Mouse (Mus musculus): Measurements from ENCODE around the gene Syt17. TPM values are rescaled to one million over a fixed set of nuclear protein-coding genes. Genes with fewer than 3 reads are reported as not detected.
A peak's percentile ranks its signal among the peaks of the same experiment; 100 is the strongest.

The Syt17 gene
- polyA plus RNA-seq, 1 experiment from 2014 or later, result 8.3 TPM

DNA sequence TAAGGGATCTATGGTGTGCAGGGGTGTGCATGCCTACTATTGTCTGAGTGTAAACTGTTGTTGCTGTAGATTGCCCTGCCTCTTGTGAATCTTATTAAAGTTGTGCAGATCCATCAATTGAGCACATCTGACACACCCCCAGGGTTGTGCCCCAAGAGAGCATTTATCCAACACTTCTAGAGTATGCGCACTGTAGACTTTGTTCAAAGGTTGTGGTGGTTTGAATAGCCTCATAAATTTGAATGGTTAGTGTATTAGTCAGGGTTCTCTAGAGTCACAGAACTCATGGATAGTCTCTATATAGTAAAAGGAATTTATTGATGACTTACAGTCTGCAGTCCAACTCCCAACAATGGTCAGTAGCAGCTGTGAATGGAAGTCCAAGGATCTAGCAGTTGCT lies 24.9 kb upstream of the Syt17 start:
- Histone ChIP-seq H3K27ac (ENCODE audit: low read depth) (no peak overlapping the region), H3K36me3 (ENCODE audit: control insufficient read depth, insufficient read depth, low read length) (no peaks in the 10 kb centered on the region), H3K4me3 (ENCODE audit: low read depth, low read length) (no peak overlapping the region), H3K4me1 (replicated peaks; ENCODE audit: control insufficient read depth, insufficient read depth, low read length) (peaks cover 10% of the 10 kb centered on the region), H3K4me2 (ENCODE audit: low read length) (no peak overlapping the region), H3K27me3 (replicated peaks; ENCODE audit: control insufficient read depth, insufficient read depth, low read length) (no peaks in the 10 kb centered on the region), H3K9me3 (ENCODE audit: control insufficient read depth, low read length) (no peaks in the 10 kb centered on the region), H3K9ac (ENCODE audit: low read length) (no peak overlapping the region)
- 81% methylated on average over 1 of the region's 1 CpGs for WGBS
- DNase-seq (ENCODE audit: low spot score) (no peak), ATAC-seq (replicated peaks; ENCODE audit: low FRiP score, low TSS enrichment, low read depth) (no peak)

DNA sequence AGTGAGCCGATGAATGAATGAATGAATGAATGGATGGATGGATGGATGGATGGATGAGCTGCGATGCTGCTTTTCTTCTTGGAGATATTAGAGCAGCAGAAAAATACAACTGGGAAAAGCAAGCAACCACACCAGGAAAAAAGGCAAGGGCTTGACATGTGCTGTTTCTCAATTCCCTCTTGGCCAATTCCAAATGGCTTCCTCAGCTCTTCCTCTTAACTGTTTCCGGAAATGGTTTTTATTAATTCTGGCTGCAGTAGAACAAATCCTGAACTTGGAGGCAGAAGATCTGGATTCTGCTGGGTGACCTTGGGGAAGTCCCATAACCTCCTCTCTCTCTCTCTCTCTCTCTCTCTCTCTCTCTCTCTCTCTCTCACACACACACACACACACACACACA lies 20.0 kb upstream of the Syt17 start:
- ATAC-seq (replicated peaks; ENCODE audit: low FRiP score, low TSS enrichment, low read depth), result no peak
- H3K27me3 ChIP-seq (replicated peaks; ENCODE audit: control insufficient read depth, insufficient read depth, low read length), result no peaks in the 10 kb centered on the region
- no peaks in the 10 kb centered on the region for H3K36me3 ChIP-seq (ENCODE audit: control insufficient read depth, insufficient read depth, low read length)
- WGBS, result 89% methylated on average over 3 of the region's 3 CpGs
- H3K27ac ChIP-seq (ENCODE audit: low read depth), result no peak overlapping the region
- DNase-seq (ENCODE audit: low spot score), result no peak
- no peak overlapping the region for H3K4me2 ChIP-seq (ENCODE audit: low read length)
- H3K9me3 ChIP-seq (ENCODE audit: control insufficient read depth, low read length), result no peaks in the 10 kb centered on the region
- H3K9ac ChIP-seq (ENCODE audit: low read length), result no peak overlapping the region
- peaks cover 16% of the 10 kb centered on the region for H3K4me1 ChIP-seq (replicated peaks; ENCODE audit: control insufficient read depth, insufficient read depth, low read length)
- H3K4me3 ChIP-seq (ENCODE audit: low read depth, low read length), result no peak overlapping the region

DNA sequence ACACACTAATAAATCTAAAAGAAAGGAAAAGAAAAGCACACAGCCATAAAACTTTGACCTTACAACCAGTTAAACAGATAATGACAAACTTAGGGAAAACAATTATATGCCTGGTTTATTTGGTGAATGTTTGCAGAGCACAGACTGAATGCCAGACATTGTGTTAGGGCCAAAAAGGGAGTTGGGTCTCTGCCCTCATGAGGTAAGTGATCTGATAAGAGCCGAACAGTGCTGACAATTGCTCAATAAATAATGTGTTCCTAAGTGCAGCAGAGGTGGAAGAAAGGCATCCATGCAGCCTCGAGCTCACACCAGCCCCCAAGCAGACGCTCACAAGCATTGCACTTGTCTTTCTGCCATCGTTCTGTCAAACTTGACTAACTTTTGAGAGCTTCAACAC lies 16.4 kb upstream of the Syt17 start:
- DNase-seq (ENCODE audit: low spot score), result peak; percentile 52
- no peaks in the 10 kb centered on the region for H3K36me3 ChIP-seq (ENCODE audit: control insufficient read depth, insufficient read depth, low read length)
- no peak for ATAC-seq (replicated peaks; ENCODE audit: low FRiP score, low TSS enrichment, low read depth)
- no peaks in the 10 kb centered on the region for H3K9me3 ChIP-seq (ENCODE audit: control insufficient read depth, low read length)
- WGBS, result 16% methylated on average over 4 of the region's 4 CpGs
- no peak overlapping the region for H3K9ac ChIP-seq (ENCODE audit: low read length)
- peaks cover 22% of the 10 kb centered on the region for H3K4me1 ChIP-seq (replicated peaks; ENCODE audit: control insufficient read depth, insufficient read depth, low read length)
- no peak overlapping the region for H3K27ac ChIP-seq (ENCODE audit: low read depth)
- no peak overlapping the region for H3K4me2 ChIP-seq (ENCODE audit: low read length)
- no peaks in the 10 kb centered on the region for H3K27me3 ChIP-seq (replicated peaks; ENCODE audit: control insufficient read depth, insufficient read depth, low read length)
- H3K4me3 ChIP-seq (ENCODE audit: low read depth, low read length), result no peak overlapping the region

DNA sequence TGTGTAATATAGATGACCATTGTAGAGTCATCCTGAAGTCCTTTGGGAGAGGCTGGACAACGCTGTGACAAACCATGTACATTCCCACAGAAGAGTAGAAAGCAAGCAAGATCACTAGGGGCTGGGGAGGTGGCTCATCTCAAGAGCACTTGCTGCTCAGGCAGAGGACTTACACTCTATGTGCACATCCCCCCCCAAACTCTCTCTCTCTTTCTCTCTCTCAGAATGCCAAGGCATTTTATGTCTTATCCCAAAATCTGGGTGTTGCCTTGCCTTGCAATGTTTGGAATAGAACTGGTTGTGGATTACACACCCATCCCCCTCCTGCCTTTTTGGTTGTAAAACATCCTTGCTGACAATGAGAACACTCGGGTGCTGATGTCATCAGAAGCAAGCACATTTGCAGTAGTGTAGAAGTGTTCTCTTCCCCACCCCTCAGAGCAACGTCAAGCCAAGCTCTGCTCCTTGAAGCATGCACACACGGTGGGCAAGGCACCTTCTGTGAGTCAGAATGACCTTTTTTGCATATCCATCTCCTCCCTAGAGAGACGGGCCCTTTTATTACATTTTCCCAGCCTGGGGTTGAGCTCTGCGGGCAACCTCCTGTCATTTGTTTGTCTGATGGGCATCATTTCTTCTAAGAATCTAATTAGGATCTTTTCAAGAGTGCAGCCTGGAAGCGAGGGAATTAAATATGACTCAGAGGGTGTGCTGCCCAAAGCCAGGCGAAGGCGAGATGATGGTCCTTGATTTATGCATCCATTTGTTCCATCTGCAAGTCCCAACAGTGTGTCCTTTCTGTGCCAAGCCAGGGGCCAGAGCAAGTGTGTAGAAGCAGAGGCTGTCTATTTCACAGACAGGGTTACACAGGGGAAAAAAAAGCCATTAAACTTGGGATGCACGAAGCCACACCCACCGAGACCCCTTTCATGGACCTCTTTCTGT lies 15.1 kb upstream of the Syt17 start:
- DNase-seq (ENCODE audit: low spot score), result peak; percentile 49
- no peak overlapping the region for H3K4me2 ChIP-seq (ENCODE audit: low read length)
- 0 out of 2 replicates have a peak overlapping the region, but pooled peaks have one; percentile 11 for H3K27ac ChIP-seq (ENCODE audit: low read depth)
- no peaks in the 10 kb centered on the region for H3K36me3 ChIP-seq (ENCODE audit: control insufficient read depth, insufficient read depth, low read length)
- 0 out of 2 replicates have a peak, but pooled peaks have one; percentile 34 for ATAC-seq (replicated peaks; ENCODE audit: low FRiP score, low TSS enrichment, low read depth)
- H3K27me3 ChIP-seq (replicated peaks; ENCODE audit: control insufficient read depth, insufficient read depth, low read length), result no peaks in the 10 kb centered on the region
- no peak overlapping the region for H3K4me3 ChIP-seq (ENCODE audit: low read depth, low read length)
- H3K9ac ChIP-seq (ENCODE audit: low read length), result no peak overlapping the region
- H3K4me1 ChIP-seq (replicated peaks; ENCODE audit: control insufficient read depth, insufficient read depth, low read length), result peaks cover 22% of the 10 kb centered on the region
- no peaks in the 10 kb centered on the region for H3K9me3 ChIP-seq (ENCODE audit: control insufficient read depth, low read length)
- 38% methylated on average over 11 of the region's 11 CpGs for WGBS

DNA sequence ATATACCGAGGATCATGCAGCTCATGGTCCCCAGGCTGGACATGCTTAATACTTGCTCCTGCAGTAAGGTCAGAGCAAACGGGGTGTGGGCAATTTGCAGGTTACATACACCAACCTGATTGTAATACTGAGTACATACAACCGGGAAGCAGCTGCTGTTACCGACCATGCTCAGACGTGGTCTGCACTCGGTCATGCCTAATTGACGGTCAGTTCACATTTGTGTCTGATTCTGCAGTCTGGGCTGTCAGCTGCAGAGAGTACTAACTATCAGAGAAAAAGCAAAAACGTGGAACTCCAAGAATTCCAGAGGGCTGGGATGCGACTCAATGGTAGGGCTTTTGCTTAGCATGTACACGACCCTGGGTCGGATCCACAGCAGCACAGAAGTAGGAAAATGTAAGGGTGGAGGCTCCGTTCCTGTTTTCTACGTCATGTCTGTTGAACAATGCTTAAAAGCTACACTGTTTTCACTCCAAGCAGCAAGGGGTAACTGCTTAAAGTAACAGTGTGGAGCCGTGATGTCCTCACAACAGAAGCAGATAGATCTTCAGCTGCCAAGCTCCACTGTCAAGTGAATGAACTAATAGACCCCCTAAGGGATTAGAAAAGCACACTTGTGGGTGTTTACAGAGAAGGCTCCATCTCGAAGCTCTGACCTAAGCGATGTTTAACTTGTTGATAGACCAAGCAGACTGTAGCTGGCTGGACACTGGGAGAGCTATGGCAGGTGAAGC lies 13.5 kb upstream of the Syt17 start:
- H3K9ac ChIP-seq (ENCODE audit: low read length), result no peak overlapping the region
- no peak overlapping the region for H3K4me2 ChIP-seq (ENCODE audit: low read length)
- no peaks in the 10 kb centered on the region for H3K36me3 ChIP-seq (ENCODE audit: control insufficient read depth, insufficient read depth, low read length)
- no peak overlapping the region for H3K27ac ChIP-seq (ENCODE audit: low read depth)
- peak; percentile 50 for DNase-seq (ENCODE audit: low spot score)
- peaks cover 22% of the 10 kb centered on the region for H3K4me1 ChIP-seq (replicated peaks; ENCODE audit: control insufficient read depth, insufficient read depth, low read length)
- H3K27me3 ChIP-seq (replicated peaks; ENCODE audit: control insufficient read depth, insufficient read depth, low read length), result no peaks in the 10 kb centered on the region
- no peak overlapping the region for H3K4me3 ChIP-seq (ENCODE audit: low read depth, low read length)
- no peak; the same call in 1 of the 2 replicates for ATAC-seq (replicated peaks; ENCODE audit: low FRiP score, low TSS enrichment, low read depth)
- H3K9me3 ChIP-seq (ENCODE audit: control insufficient read depth, low read length), result no peaks in the 10 kb centered on the region
- 22% methylated on average over 16 of the region's 16 CpGs for WGBS

DNA sequence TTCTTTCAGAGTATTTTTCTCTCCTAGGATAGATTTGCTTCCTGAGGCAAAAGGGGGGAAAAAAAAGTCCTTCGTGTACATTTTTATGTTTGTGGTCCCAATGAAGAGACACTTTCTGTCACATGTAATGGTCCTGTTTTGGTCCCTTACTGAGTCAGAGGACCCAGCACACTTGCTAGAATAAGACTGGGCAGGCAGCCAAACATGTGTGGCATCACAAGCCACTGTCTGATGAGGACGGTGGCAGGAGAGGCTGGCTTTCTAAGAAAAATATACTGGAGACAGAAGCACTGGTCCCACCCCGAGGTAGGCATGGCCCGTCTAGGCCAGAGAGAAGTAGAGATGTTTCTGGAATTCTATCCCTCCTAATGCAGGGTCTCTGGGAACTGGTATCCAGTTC lies 5.7 kb upstream of the Syt17 start:
- Histone ChIP-seq H3K4me2 (ENCODE audit: low read length) (no peak overlapping the region), H3K9me3 (ENCODE audit: control insufficient read depth, low read length) (no peaks in the 10 kb centered on the region), H3K4me3 (ENCODE audit: low read depth, low read length) (no peak overlapping the region), H3K36me3 (ENCODE audit: control insufficient read depth, insufficient read depth, low read length) (no peaks in the 10 kb centered on the region), H3K27me3 (replicated peaks; ENCODE audit: control insufficient read depth, insufficient read depth, low read length) (no peaks in the 10 kb centered on the region), H3K9ac (ENCODE audit: low read length) (no peak overlapping the region), H3K4me1 (replicated peaks; ENCODE audit: control insufficient read depth, insufficient read depth, low read length) (no peaks in the 10 kb centered on the region), H3K27ac (ENCODE audit: low read depth) (no peak overlapping the region)
- ATAC-seq (replicated peaks; ENCODE audit: low FRiP score, low TSS enrichment, low read depth) (no peak), DNase-seq (ENCODE audit: low spot score) (no peak)
- WGBS, result 64% methylated on average over 4 of the region's 4 CpGs

DNA sequence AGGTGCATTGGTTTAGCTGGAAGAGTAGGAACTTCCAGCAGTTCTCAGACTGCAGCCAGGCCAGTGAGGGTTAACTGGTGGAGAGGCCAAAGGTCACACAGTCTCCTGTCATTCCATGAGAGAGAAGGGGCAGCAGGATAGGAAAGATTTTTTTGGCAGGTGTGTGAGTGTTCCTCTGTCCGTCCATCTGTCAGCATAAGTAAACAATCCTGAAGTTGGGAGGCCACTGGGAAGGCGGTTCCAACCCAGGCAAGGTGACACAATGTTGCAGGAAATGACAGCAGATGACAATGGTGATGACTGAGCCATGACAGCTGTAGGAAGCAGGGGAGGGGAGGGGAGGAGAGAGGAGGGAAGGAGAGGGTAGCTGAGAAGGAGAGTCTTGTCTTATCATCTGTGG lies 4.9 kb upstream of the Syt17 start:
- H3K9ac ChIP-seq (ENCODE audit: low read length), result no peak overlapping the region
- DNase-seq (ENCODE audit: low spot score) (no peak), ATAC-seq (replicated peaks; ENCODE audit: low FRiP score, low TSS enrichment, low read depth) (no peak)
- WGBS, result 17% methylated on average over 2 of the region's 2 CpGs
- H3K9me3 ChIP-seq (ENCODE audit: control insufficient read depth, low read length), result no peaks in the 10 kb centered on the region
- H3K27me3 ChIP-seq (replicated peaks; ENCODE audit: control insufficient read depth, insufficient read depth, low read length), result no peaks in the 10 kb centered on the region
- no peaks in the 10 kb centered on the region for H3K4me1 ChIP-seq (replicated peaks; ENCODE audit: control insufficient read depth, insufficient read depth, low read length)
- no peak overlapping the region for H3K4me2 ChIP-seq (ENCODE audit: low read length)
- no peaks in the 10 kb centered on the region for H3K36me3 ChIP-seq (ENCODE audit: control insufficient read depth, insufficient read depth, low read length)
- H3K4me3 ChIP-seq (ENCODE audit: low read depth, low read length), result no peak overlapping the region
- no peak overlapping the region for H3K27ac ChIP-seq (ENCODE audit: low read depth)

DNA sequence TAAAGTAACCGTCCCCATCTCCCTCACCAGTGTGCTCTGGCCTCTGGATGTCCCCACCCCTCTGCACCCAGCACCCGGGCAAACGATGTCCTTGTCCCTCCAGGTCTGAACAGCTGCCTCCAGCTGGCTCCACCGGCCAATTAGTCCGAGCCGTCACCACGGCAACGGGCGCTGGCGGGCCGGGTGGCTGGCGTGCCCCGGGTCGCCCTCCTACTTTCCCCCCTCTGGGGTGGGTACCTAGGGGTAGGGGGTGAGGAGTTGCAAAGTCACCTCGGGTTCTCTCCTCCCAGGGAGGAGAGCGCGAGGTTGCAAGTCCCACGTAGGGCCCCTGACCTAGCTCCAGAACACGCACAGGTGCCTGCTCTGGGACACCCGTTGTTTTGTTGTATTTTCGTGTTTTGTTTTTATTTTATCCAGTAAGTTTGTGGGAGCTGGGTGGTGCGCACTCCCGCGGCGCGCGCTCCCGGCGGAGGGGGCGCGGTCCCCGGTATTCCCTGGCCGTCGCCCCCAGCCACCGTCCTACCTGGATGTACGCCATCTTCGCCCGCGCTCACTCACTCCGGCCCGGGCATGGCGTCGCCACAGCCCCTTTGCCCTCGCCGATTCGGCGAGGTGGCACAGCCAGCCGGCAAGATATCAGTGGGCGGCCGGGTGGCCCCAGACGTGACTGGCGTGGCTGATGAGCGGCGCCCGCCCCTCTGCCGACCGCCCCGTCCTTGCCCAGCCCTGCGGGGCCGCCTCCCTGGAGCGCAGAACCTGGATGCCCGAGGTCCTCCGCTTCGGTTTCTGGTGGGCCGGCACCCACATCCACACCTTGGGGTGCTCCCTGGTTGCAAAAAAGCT lies 510 bp downstream of the Syt17 start:
- H3K9ac ChIP-seq (ENCODE audit: low read length), result peak overlapping the region; percentile 49
- 0 out of 2 replicates have a peak, but pooled peaks cover 8% of the 10 kb centered on the region for H3K27me3 ChIP-seq (replicated peaks; ENCODE audit: control insufficient read depth, insufficient read depth, low read length)
- ATAC-seq (replicated peaks; ENCODE audit: low FRiP score, low TSS enrichment, low read depth) (peak; percentile 41), DNase-seq (ENCODE audit: low spot score) (peak; percentile 77)
- no peak overlapping the region for H3K27ac ChIP-seq (ENCODE audit: low read depth)
- H3K9me3 ChIP-seq (ENCODE audit: control insufficient read depth, low read length), result no peaks in the 10 kb centered on the region
- H3K36me3 ChIP-seq (ENCODE audit: control insufficient read depth, insufficient read depth, low read length), result no peaks in the 10 kb centered on the region
- 1% methylated on average over 64 of the region's 65 CpGs for WGBS
- H3K4me3 ChIP-seq (ENCODE audit: low read depth, low read length), result peak overlapping the region; percentile 66
- H3K4me2 ChIP-seq (ENCODE audit: low read length), result peak overlapping the region; percentile 98
- peaks cover 12% of the 10 kb centered on the region; the same call in 1 of the 2 replicates for H3K4me1 ChIP-seq (replicated peaks; ENCODE audit: control insufficient read depth, insufficient read depth, low read length)
